Mouse (Mus musculus) C2C12 (cell line): Measurements from ENCODE around the gene Pou2af1. TPM values are rescaled to one million over a fixed set of nuclear protein-coding genes. Genes with fewer than 3 reads are reported as not detected.

ENCODE experiments used
- H3K27me3 ChIP-seq: one replicate; pipeline ENCODE4 v1.6.1; 2011; ENCODE audit not compliant: control insufficient read depth, insufficient read depth, insufficient read length
- H3K36me3 ChIP-seq: one replicate; pipeline ENCODE4 v1.6.1; 2011; ENCODE audit not compliant: control insufficient read depth, insufficient read depth
- H3K4me3 ChIP-seq: one replicate; pipeline ENCODE4 v1.5.1; 2011; ENCODE audit warnings: mild to moderate bottlenecking, control low read depth; ENCODE audit not compliant: poor library complexity, insufficient read depth, severe bottlenecking
- H3K79me2 ChIP-seq: one replicate; pipeline ENCODE4 v1.6.1; 2011; ENCODE audit not compliant: control insufficient read depth, insufficient read depth
- H3K79me3 ChIP-seq: one replicate; pipeline ENCODE4 v1.6.1; 2011; ENCODE audit warnings: low read depth, control low read depth
- H3ac ChIP-seq: one replicate; pipeline ENCODE3; 2011; ENCODE audit warnings: low read depth; ENCODE audit not compliant: control insufficient read depth, insufficient read length
- CEBPB ChIP-seq: IDR thresholded peaks from one replicate; pipeline ENCODE4 v1.6.1; 2011; ENCODE audit warnings: low read depth, mild to moderate bottlenecking, control low read depth, moderate library complexity
- CTCF ChIP-seq: IDR thresholded peaks from one replicate; pipeline ENCODE4 v1.5.1; 2011; ENCODE audit not compliant: control insufficient read depth, insufficient read depth, insufficient read length
- FOSL1 ChIP-seq: IDR thresholded peaks from one replicate; pipeline ENCODE4 v1.8.0; 2011; ENCODE audit warnings: mild to moderate bottlenecking, low read length; ENCODE audit not compliant: poor library complexity, insufficient read depth, severe bottlenecking
- MAX ChIP-seq: IDR thresholded peaks from one replicate; pipeline ENCODE4 v1.6.1; 2011; ENCODE audit warnings: mild to moderate bottlenecking, control low read depth
- MYOD1 ChIP-seq: IDR thresholded peaks from one replicate; pipeline ENCODE4 v1.6.1; 2011; ENCODE audit warnings: low read depth; ENCODE audit not compliant: control insufficient read depth, insufficient read length
- MYOG ChIP-seq: IDR thresholded peaks from one replicate; pipeline ENCODE4 v1.6.1; 2011; ENCODE audit not compliant: control insufficient read depth, insufficient read length; ENCODE audit errors: extremely low read depth
- USF1 ChIP-seq: IDR thresholded peaks from one replicate; pipeline ENCODE4 v1.6.1; 2011; ENCODE audit warnings: low read depth, mild to moderate bottlenecking, control low read depth, moderate library complexity
- polyA plus RNA-seq: library from polyadenylated mRNA; unstranded; fragments of >200 nt; fragmentation: generic; extraction: Trizol; gene quantifications from one replicate; pipeline ENCODE4 v1.2.1, GENCODE M21; 2012; ENCODE audit warnings: missing spikeins

Gene Pou2af1
- polyA plus RNA-seq, 1 experiment, result 0.01 TPM

DNA sequence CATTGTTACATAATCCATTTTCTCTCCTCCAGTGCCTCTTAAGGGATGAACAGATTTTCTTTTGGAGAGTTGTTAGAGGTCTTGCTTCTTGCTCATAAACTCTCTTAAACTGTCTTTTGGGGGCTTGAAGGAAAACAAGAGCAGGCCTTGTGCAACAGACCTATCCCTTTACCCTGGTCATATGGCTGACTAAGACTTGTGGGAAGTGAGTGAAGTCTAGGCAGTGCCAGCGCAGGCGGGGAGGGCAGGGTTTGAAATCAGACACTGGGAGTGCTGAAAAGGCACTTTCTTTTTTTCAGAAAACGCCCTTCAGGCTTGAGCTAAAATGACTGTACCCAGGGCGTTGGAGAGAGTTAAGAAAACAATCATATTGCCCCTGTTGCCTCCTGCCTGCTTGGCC lies 1.8 kb downstream of the Pou2af1 start:
- no peak overlapping the region for H3ac ChIP-seq
- no peaks in the 10 kb centered on the region for H3K27me3 ChIP-seq
- no peak for TF ChIP-seq MYOG
- TF ChIP-seq CTCF, result no peak
- no peak for TF ChIP-seq MYOD1
- no peak for TF ChIP-seq FOSL1
- TF ChIP-seq CEBPB, result peak; percentile 47
- TF ChIP-seq MAX, result no peak
- TF ChIP-seq USF1, result no peak
- no peaks in the 10 kb centered on the region for H3K36me3 ChIP-seq
- no peaks in the 10 kb centered on the region for H3K79me2 ChIP-seq
- no peaks in the 10 kb centered on the region for H3K79me3 ChIP-seq
- H3K4me3 ChIP-seq, result no peak overlapping the region

DNA sequence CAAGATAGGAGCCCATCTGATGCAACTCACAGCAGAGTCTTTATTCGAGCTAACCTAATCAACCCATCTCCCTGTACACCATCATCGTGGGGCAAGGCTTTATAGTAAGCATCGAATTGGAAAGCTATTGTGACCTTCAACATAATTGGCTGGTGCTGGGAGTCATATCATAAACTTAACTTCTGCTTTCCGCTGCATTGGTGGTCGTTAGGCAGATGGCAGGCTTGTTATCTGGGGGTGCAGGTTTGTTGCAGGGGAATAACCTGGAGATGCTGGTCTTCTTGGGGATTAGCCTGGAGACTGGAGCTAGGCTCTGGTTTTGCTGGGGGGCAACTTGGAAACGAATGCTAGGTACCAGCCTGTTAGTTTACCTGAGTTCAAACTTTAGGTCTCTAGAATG lies 2.4 kb downstream of the Pou2af1 start:
- no peak for TF ChIP-seq CTCF
- no peak for TF ChIP-seq FOSL1
- no peak for TF ChIP-seq CEBPB
- no peak for TF ChIP-seq MYOD1
- no peak for TF ChIP-seq MAX
- no peak for TF ChIP-seq MYOG
- TF ChIP-seq USF1, result no peak
- no peaks in the 10 kb centered on the region for H3K79me3 ChIP-seq
- H3K27me3 ChIP-seq, result no peaks in the 10 kb centered on the region
- H3ac ChIP-seq, result no peak overlapping the region
- H3K36me3 ChIP-seq, result no peaks in the 10 kb centered on the region
- H3K4me3 ChIP-seq, result no peak overlapping the region
- no peaks in the 10 kb centered on the region for H3K79me2 ChIP-seq

DNA sequence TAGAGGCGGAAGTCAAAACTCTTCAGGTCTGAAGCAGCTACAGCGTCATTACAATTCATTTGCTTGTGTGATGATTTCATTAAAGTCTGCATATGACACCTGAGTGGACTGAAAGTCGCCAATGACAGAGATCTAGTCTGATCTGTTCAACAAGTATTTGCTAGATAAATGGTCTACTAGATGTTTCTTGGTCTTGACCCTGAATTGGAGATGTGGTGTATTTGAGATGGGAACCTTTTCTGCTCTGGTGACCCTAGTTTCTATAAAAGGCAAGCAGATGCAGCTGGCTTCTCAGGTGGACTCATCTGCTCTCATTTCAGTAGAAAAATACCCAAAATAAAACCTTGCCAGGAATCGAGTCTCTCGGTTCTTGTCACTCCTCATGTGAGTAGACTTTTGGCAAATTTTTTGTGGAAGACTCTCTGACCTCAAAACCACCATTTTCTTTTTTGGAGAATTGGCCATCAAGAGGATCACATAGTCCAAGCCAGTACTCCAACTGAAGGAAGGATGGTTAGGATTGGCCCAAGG lies 12.2 kb downstream of the Pou2af1 start:
- no peaks in the 10 kb centered on the region for H3K36me3 ChIP-seq
- H3K4me3 ChIP-seq, result no peak overlapping the region
- no peak overlapping the region for H3ac ChIP-seq
- no peaks in the 10 kb centered on the region for H3K27me3 ChIP-seq
- H3K79me3 ChIP-seq, result no peaks in the 10 kb centered on the region
- no peaks in the 10 kb centered on the region for H3K79me2 ChIP-seq
- TF ChIP-seq FOSL1, result no peak
- no peak for TF ChIP-seq MYOG
- no peak for TF ChIP-seq MYOD1
- no peak for TF ChIP-seq CTCF
- TF ChIP-seq CEBPB, result no peak
- TF ChIP-seq USF1, result no peak
- TF ChIP-seq MAX, result no peak

DNA sequence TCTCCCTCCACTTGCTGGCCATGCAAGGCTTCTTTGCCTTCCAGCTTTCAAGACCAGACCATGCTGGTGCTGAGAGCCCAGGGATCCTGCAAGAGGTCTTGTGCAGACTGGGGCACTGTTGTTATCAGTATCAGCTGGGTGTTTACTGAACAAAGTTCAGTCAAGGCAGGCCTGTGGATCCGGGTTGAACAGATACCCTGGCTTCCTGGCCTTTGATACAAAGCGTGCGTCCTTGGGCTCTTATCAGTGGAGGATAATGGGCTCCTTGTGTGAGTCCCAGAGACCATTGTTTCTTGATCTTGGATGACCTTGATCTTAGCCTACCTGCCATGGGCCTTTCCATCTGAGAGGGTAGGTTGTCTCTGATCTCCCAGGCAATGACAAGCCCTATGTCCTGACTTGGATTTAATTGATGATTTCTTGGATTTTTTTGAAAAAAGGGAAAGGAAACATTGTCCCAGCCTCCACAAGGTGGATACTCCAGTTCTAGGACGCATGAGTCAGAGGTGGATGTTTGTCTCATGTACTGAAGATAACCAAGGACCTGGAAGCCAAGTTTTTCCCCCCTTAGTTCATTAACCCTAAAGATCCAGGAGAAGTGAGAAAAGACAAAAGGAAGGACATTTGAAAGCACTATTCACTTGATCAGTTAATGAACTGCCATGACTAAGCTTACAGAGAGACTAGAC lies 17.3 kb downstream of the Pou2af1 start:
- TF ChIP-seq CEBPB (no peak), USF1 (no peak), MAX (no peak), MYOD1 (no peak), MYOG (no peak), FOSL1 (no peak)
- H3ac ChIP-seq, result no peak overlapping the region
- no peak overlapping the region for H3K4me3 ChIP-seq
- no peaks in the 10 kb centered on the region for H3K36me3 ChIP-seq
- H3K79me2 ChIP-seq, result no peaks in the 10 kb centered on the region
- H3K79me3 ChIP-seq, result no peaks in the 10 kb centered on the region
- peaks cover 7% of the 10 kb centered on the region for H3K27me3 ChIP-seq

DNA sequence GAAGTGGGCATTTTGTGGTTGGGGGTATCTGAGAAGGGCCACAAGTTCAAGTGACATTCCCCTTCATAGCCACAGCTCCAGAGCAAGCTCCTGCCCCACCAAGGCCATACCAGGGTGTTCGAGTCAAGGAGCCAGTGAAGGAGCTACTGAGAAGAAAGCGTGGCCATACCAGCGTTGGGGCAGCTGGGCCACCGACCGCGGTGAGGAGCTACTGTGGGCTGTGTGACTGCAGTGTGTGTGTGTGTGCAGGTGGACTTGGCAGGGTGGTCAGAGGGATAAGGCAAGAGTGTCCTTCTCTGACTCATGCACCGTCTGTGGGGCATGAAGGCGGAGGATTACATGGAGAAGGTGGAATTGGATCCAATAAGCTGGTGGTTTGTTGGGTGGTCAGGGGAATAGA lies 18.7 kb downstream of the Pou2af1 start:
- H3K4me3 ChIP-seq, result no peak overlapping the region
- H3K27me3 ChIP-seq, result peaks cover 7% of the 10 kb centered on the region
- TF ChIP-seq MYOG (no peak), MYOD1 (no peak), USF1 (no peak), CTCF (no peak), MAX (no peak), FOSL1 (no peak), CEBPB (no peak)

More for the DNA sequence above, 18.7 kb downstream of the Pou2af1 start:
- Histone ChIP-seq H3ac (no peak overlapping the region), H3K36me3 (no peaks in the 10 kb centered on the region), H3K79me3 (no peaks in the 10 kb centered on the region), H3K79me2 (no peaks in the 10 kb centered on the region)
